Mouse (Mus musculus) ES-Bruce4 (cell line): Measurements from ENCODE around the gene Kcnq4.

Experiments used
- CTCF ChIP-seq: IDR thresholded peaks from one replicate; pipeline ENCODE4 v1.8.1; 2011; ENCODE audit warnings: low read depth, low read length
- EP300 ChIP-seq: IDR thresholded peaks from 2 replicates; pipeline ENCODE4 v1.6.1; 2011; ENCODE audit warnings: low read depth, low read length; ENCODE audit not compliant: insufficient read depth
- POLR2A ChIP-seq: IDR thresholded peaks from one replicate; pipeline ENCODE4 v1.8.1; 2011; ENCODE audit warnings: low read length; ENCODE audit not compliant: insufficient read depth

- TF ChIP-seq CTCF: no peak
- TF ChIP-seq POLR2A: no peak
- no peak for TF ChIP-seq EP300
Observed at GRCm38 (mm10) chr4:120687282-120687681, 61.1 kb downstream of the Kcnq4 start.
